Mouse (Mus musculus) ES-E14 (cell line): ENCODE measurements around the gene Arhgap28. TPM values are rescaled to one million over a fixed set of nuclear protein-coding genes. Genes with fewer than 3 reads are reported as not detected.

ENCODE experiments used
- DNase-seq: peaks from one replicate; pipeline ENCODE4 v3.0.0-alpha.2; 2013; ENCODE audit warnings: low read depth, low spot score
- H3K27ac ChIP-seq: 2 replicates; pipeline ENCODE4 v1.5.1; 2012; ENCODE audit warnings: low read depth, mild to moderate bottlenecking, low read length, moderate library complexity, mixed read lengths; ENCODE audit not compliant: poor library complexity, insufficient read depth, severe bottlenecking
- H3K36me3 ChIP-seq: 2 replicates; pipeline ENCODE4 v1.6.1; 2012; ENCODE audit warnings: mild to moderate bottlenecking, low read length, moderate library complexity, mixed read lengths; ENCODE audit not compliant: control insufficient read depth, poor library complexity, insufficient read depth, severe bottlenecking
- H3K4me1 ChIP-seq, 2 experiments: fragments of 150-350 bp in 1 of 2; sonication (generic) in 1 of 2; 2 replicates each; pipeline ENCODE4 v1.6.1; 2012; ENCODE audit warnings: low read length in 2 of 2, mild to moderate bottlenecking in 1 of 2, mixed read lengths in 1 of 2; ENCODE audit not compliant: control insufficient read depth in 2 of 2, insufficient read depth in 2 of 2, poor library complexity in 1 of 2
- H3K4me3 ChIP-seq, 2 experiments: fragments of 150-350 bp in 1 of 2; sonication (generic) in 1 of 2; 2 replicates each; pipeline ENCODE4 v1.5.1; 2012; ENCODE audit warnings: low read length in 2 of 2, low read depth in 1 of 2, mild to moderate bottlenecking in 1 of 2, mixed read lengths in 1 of 2; ENCODE audit not compliant: insufficient read depth in 1 of 2, poor library complexity in 1 of 2, severe bottlenecking in 1 of 2
- H3K9ac ChIP-seq: 2 replicates; pipeline ENCODE4 v1.6.1; 2012; ENCODE audit warnings: low read depth, mild to moderate bottlenecking, low read length, mixed read lengths; ENCODE audit not compliant: poor library complexity, insufficient read depth, severe bottlenecking
- H3K9me3 ChIP-seq: fragments of 150-350 bp; sonication (generic); 2 replicates; pipeline ENCODE4 v1.6.1; 2012; ENCODE audit warnings: low read depth, mild to moderate bottlenecking, low read length; ENCODE audit not compliant: control insufficient read depth, insufficient read depth
- CHD2 ChIP-seq: IDR thresholded peaks from 2 replicates; pipeline ENCODE4 v1.6.1; 2014; ENCODE audit warnings: mild to moderate bottlenecking, low read depth, low read length, inconsistent platforms
- HCFC1 ChIP-seq: IDR thresholded peaks from 2 replicates; pipeline ENCODE4 v1.6.1; 2012; ENCODE audit warnings: low read length, inconsistent platforms, borderline replicate concordance; ENCODE audit not compliant: insufficient read depth
- MAFK ChIP-seq: IDR thresholded peaks from 2 replicates; pipeline ENCODE4 v1.6.1; 2014; ENCODE audit warnings: mild to moderate bottlenecking, low read depth, low read length, inconsistent platforms; ENCODE audit not compliant: insufficient read depth
- ZC3H11A ChIP-seq: IDR thresholded peaks from 2 replicates; pipeline ENCODE4 v1.6.1; 2012; ENCODE audit warnings: low read depth, mild to moderate bottlenecking, inconsistent platforms, low read length, borderline replicate concordance
- ZNF384 ChIP-seq: IDR thresholded peaks from 2 replicates; pipeline ENCODE4 v1.6.1; 2012; ENCODE audit warnings: low read depth, low read length, inconsistent platforms
- in situ Hi-C, 2 experiments: fragments of 600-800 bp; cut with MboI; formaldehyde crosslinking; loops; one replicate each; pipeline ENCODE4 v1.15.1; 2025; ENCODE audit warnings: low sequenced_read_pairs in 2 of 2, inconsistent platforms in 1 of 2; ENCODE audit not compliant: unreplicated experiment in 2 of 2
- total RNA-seq: library from RNA; depleted of rRNA; stranded (reverse); fragments of 300-350 nt; gene quantifications from 2 replicates; pipeline ENCODE4 v1.2.3, GENCODE M21; 2012

The Arhgap28 gene
- total RNA-seq, 1 experiment = 13.4 TPM

GRCm38 (mm10) chr17:67976465-67976864, 27.5 kb downstream of the Arhgap28 start:
- no peak for TF ChIP-seq MAFK
- TF ChIP-seq HCFC1 = no peak
- no peak for TF ChIP-seq ZNF384
- H3K36me3 ChIP-seq = no peaks in the 10 kb centered on the region
- in situ Hi-C loops = no loop called here
- no peak overlapping the region for H3K4me3 ChIP-seq
- peaks cover 0 to 2% of the 10 kb centered on the region in 2 experiments; a peak in 1 of 4 replicates for H3K4me1 ChIP-seq
- H3K9ac ChIP-seq = no peak overlapping the region
- H3K9me3 ChIP-seq = no peaks in the 10 kb centered on the region
- H3K27ac ChIP-seq = no peak overlapping the region
- DNase-seq = no peak

DNA sequence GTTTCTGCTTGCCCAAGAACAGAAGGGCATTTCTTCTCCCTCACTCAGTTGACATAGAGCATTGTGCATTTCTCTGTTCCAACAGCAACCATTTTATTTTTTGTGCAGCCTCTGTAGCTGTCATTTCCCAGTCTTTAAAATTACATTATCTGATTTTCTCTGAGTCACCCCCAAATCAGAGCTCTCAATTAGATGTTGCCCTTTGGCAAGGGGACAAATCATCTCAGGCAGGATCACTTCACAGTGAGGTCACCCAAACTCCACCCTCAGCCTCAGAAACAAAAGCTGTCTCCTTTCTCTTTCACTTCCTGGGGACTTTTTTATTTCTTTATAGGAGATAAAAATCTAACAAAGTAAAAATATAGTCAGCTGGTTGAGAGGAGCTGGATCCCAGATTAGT, 27.9 kb downstream of the Arhgap28 start:
- no peaks in the 10 kb centered on the region for H3K9me3 ChIP-seq
- in situ Hi-C loops = no loop called here
- no peak overlapping the region for H3K9ac ChIP-seq
- H3K4me3 ChIP-seq = no peak overlapping the region
- H3K27ac ChIP-seq = no peak overlapping the region
- TF ChIP-seq ZNF384 (no peak), MAFK (no peak), ZC3H11A (no peak), CHD2 (no peak), HCFC1 (no peak)
- H3K36me3 ChIP-seq = no peaks in the 10 kb centered on the region
- no peak for DNase-seq
- peaks cover 0 to 2% of the 10 kb centered on the region in 2 experiments; a peak in 1 of 4 replicates for H3K4me1 ChIP-seq

DNA sequence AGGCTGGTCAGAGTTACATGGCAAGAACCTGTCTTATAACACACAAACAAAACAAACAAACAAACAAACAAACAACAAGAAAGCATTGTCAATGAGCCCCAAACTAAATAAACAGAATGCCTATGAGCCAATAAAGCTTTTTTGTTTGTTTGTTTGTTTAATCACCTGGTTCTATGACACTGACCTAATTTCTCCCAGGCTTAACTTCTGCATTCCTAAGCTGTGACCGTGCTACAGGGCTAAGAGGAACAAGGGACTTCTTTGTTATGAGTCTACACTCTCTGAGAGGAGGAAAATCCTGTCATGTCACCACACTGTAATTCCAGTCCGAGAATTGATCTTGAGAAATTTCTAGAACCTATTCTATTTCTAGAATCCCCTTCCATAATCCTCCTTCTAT, 29.2 kb downstream of the Arhgap28 start:
- H3K4me3 ChIP-seq = no peak overlapping the region
- H3K36me3 ChIP-seq = no peaks in the 10 kb centered on the region
- H3K27ac ChIP-seq = no peak overlapping the region
- H3K4me1 ChIP-seq = peaks cover 0 to 2% of the 10 kb centered on the region in 2 experiments; a peak in 1 of 4 replicates
- no peak for TF ChIP-seq CHD2
- no peak for TF ChIP-seq HCFC1
- TF ChIP-seq ZC3H11A = no peak
- no peak for TF ChIP-seq MAFK
- no peak for TF ChIP-seq ZNF384
- in situ Hi-C loops = no loop called here
- no peak overlapping the region for H3K9ac ChIP-seq
- no peaks in the 10 kb centered on the region for H3K9me3 ChIP-seq
- no peak for DNase-seq

DNA sequence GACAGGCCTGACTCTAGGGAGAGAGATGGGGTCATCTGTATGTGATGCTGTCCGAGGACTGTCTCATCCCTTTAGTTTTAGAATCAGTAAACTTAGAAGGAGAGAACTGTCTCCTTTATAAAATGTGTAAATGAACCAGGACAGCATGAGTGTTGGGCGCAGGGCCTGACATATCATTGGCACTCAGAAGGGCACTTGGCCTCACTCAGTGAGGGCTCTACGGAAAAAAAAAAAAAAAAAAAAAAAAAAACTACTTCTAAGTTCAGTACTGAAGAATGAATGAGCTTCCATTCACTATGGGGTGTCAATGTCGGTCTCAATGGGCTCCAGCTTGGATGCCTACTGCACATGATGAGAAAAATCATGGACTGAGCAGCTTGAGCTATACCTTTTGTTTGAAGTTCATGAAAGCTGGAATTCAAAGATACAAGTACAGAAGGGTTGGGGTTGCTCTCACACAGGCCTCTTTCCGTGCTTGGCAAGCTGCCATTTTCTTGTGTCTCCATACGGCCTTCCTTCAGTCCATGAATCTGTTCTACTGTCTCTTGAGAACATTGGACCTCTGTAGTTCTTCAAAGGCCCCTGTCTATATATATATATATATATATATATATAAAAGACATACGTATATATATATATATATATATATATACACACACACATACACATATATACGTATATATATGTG, 36.9 kb downstream of the Arhgap28 start:
- Histone ChIP-seq H3K9me3 (no peaks in the 10 kb centered on the region), H3K4me3 (no peak overlapping the region), H3K4me1 (no peaks in the 10 kb centered on the region), H3K36me3 (no peaks in the 10 kb centered on the region), H3K9ac (no peak overlapping the region), H3K27ac (no peak overlapping the region)
- TF ChIP-seq HCFC1 (no peak), MAFK (no peak), ZC3H11A (no peak), ZNF384 (no peak)
- DNase-seq = no peak
- in situ Hi-C loops = no loop called here
